ENCODE assay signal across 8 mouse cellular contexts in genomic region chr8:4275275-4276110, GRCm38 (mm10). TPM values are rescaled to one million over a fixed set of nuclear protein-coding genes. Genes with fewer than 3 reads are reported as not detected.
DNase-seq lines count a peak whose midpoint lies in the region; ATAC-seq lines count a peak whose summit lies in the region.

Gene Timm44 (minus strand): TSS chr8:4275913.

- WGBS in hindbrain, embryonic 16.5 days = under 1% methylated on average over 39 of the region's 39 CpGs
- under 1% methylated on average over 37 of the region's 39 CpGs for WGBS in macrophage (ENCODE audit: missing documents)

- peak; percentile 97 for DNase-seq in WW6 (ENCODE audit: low read depth, low spot score)
- DNase-seq in cerebellum, postnatal 4 days (ENCODE audit: low spot score in 2 of 2) = peak; percentile 93 to 96
- peak; percentile 95 for DNase-seq in gastrocnemius, adult 18-20 months (ENCODE audit: low spot score)
- peak; percentile 98 for DNase-seq in left cerebral cortex, adult 18-20 months (ENCODE audit: low spot score in 2 of 2)
- peak; percentile 98 for DNase-seq in right cerebral cortex, adult 18-20 months
- DNase-seq in urinary bladder, postnatal 10 days (ENCODE audit: low spot score) = peak; percentile 91

- H3K4me3 ChIP-seq in hindbrain, embryonic 16.5 days (ENCODE audit: low read length) = peak within 1 kb of the TSS; percentile 76
- peak within 1 kb of the TSS; percentile 97 for H3K4me3 ChIP-seq in macrophage (ENCODE audit: inconsistent target)

- H3K27me3 ChIP-seq in hindbrain, embryonic 16.5 days (replicated peaks; ENCODE audit: control insufficient read depth, insufficient read depth, low read length) = no peaks in the 10 kb centered on the region

- H3K79me2 ChIP-seq in macrophage (ENCODE audit: inconsistent target) = peaks cover 38% of the 10 kb centered on the region

- H3K9me3 ChIP-seq in hindbrain, embryonic 16.5 days (ENCODE audit: control insufficient read depth, low read length) = no peaks in the 10 kb centered on the region

- H3K4me2 ChIP-seq in hindbrain, embryonic 16.5 days (ENCODE audit: low read length) = peak within 1 kb of the TSS; percentile 75

- ATAC-seq in hindbrain, embryonic 16.5 days = peak; percentile 98

- H3K9ac ChIP-seq in hindbrain, embryonic 16.5 days (ENCODE audit: low read depth, low read length) = peak within 1 kb of the TSS; percentile 84

- peaks cover 9% of the 10 kb centered on the region for H3K4me1 ChIP-seq in hindbrain, embryonic 16.5 days (ENCODE audit: control insufficient read depth, insufficient read depth, low read depth, low read length)

- H3K27ac ChIP-seq in hindbrain, embryonic 16.5 days (ENCODE audit: low read depth, low read length) = peak within 1 kb of the TSS; percentile 82
- H3K27ac ChIP-seq in macrophage = peak within 1 kb of the TSS; percentile 58

- H3K36me3 ChIP-seq in hindbrain, embryonic 16.5 days (ENCODE audit: control insufficient read depth, insufficient read depth, low read length) = peaks cover 13% of the 10 kb centered on the region
- H3K36me3 ChIP-seq in macrophage (ENCODE audit: inconsistent target) = peaks cover 12% of the 10 kb centered on the region

RNA-seq across cellular contexts. Expression of gene Timm44, which starts in this region (rescaled TPM):
- total RNA-seq in gastrocnemius, adult 18-20 months (2021) = 10 to 100 TPM; 58.0 to 58.2 TPM
- 43.6 and 51.9 TPM in 2 replicates for polyA plus RNA-seq in hindbrain, embryonic 16.5 days (2015; fragmentation: Nextera tagmentation; extraction: Ambion mirVana)
- total RNA-seq in left cerebral cortex, adult 18-20 months (2021) = 10 to 100 TPM; 59.0 to 69.1 TPM
- total RNA-seq in macrophage (2018; cell fraction: chromatin; rRNA removed) = 100 to 1,000 TPM; 123 to 245 (median 190) TPM
- total RNA-seq in macrophage (2018; cell fraction: cytosol; rRNA removed) = 10 to 100 TPM; 27.7 to 46.0 (median 36.2) TPM
- 100 to 1,000 TPM in 6 of 26 experiments, 10 to 100 TPM in 20; 57.5 to 127 (median 88.8) TPM for total RNA-seq in macrophage (2018; cell fraction: nucleus; rRNA removed)
- 41.5 to 47.7 TPM (median 45.0 TPM) in 3 replicates for polyA plus RNA-seq in macrophage (2018)

Comparison
In these comparisons a context has a peak if more than half of its experiments do, and no peak if none do; other contexts are left out.
1. Peak in every context shown above with its lines: DNase-seq, ATAC-seq, H3K4me3 ChIP-seq and H3K27ac ChIP-seq.